Mouse (Mus musculus) neutrophil, adult 5-6 weeks (primary cell): ENCODE data around the gene Pld6. TPM values are rescaled to one million over a fixed set of nuclear protein-coding genes. Genes with fewer than 3 reads are reported as not detected.
"Not testable (repeated sequence)": the region's sequence is repeated elsewhere in the genome, so short reads cannot be mapped to it uniquely, and the experiment has no call there.

Experiments
- ATAC-seq: fragments of 151-379, 151-347 bp; 2 replicates; pipeline ENCODE4 v1.8.0; 2017; ENCODE audit warnings: mild to moderate bottlenecking, moderate TSS enrichment; ENCODE audit not compliant: insufficient number of reproducible peaks, poor library complexity, low FRiP score, severe bottlenecking; ENCODE audit errors: extremely low read depth
- total RNA-seq: library from RNA; stranded (forward); fragments of 200-1000 nt; gene quantifications from 2 replicates; pipeline ENCODE4 v1.2.3, GENCODE M21; 2017

The Pld6 gene
- total RNA-seq, 1 experiment from 2014 or later, result 0.23 TPM

GRCm38 (mm10) chr11:59758191-59758985 is 29.1 kb downstream of the Pld6 start:
- ATAC-seq, result no peak

- ATAC-seq, result no peak
Observed at GRCm38 (mm10) chr11:59756351-59756750, 31.1 kb downstream of the Pld6 start.

DNA sequence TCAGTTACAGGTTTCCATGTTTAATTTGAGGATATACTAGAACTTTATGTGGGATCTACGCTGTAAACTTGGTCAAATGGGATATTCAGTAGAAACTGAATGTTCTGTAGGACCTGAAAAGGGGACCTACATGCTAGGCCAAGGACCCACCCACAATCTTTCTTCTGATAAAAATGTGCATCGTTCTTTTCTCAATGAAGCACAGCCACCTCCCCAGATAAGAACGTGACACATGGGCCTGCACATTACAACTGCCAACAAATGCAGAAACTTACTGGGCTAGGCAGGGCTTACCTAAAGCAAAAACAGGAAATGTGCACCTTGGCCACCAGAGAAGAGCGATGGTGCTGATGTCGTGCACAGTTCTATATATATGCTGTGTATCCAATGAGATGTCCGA is 32.9 kb downstream of the Pld6 start:
- no peak for ATAC-seq

DNA sequence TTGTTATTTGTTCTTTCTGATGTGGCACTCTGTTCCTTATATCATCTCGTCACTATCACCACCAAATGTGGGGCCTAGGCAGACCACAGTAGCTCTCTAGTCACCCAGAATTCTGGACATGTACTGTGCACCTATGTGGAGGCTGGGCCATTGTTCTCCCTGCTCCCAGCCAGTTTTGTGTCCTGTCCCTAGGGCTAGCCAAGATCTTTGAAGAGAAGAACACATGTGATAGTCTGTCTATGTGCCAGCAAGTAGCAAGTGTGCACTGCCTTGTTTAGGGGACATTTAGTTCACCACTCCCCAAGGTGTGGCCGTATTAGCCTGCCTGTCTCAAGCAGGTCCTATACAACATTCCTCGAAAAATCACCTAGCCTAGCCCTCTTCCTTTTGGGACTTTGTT is 38.4 kb downstream of the Pld6 start:
- ATAC-seq, result no peak

DNA sequence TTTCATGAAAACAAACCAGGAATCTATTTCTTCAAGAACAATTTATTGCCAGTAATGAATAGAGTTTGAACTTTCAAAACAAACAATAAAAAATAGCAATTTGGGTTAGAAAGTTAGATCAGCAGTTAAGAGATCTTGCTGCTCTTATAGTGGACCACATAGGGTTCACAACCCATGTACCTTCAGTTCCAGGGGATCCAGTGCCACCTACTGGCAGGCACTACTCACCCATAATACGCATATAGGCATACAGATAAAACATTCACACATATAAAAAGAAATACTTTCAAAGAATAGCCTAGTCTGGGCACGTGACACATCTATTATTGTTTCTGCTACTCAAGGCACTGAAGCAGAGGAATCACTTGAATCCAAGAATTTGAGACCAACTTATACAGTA is 40.8 kb downstream of the Pld6 start:
- peak; percentile 45; the same call in 1 of the 2 replicates for ATAC-seq

DNA sequence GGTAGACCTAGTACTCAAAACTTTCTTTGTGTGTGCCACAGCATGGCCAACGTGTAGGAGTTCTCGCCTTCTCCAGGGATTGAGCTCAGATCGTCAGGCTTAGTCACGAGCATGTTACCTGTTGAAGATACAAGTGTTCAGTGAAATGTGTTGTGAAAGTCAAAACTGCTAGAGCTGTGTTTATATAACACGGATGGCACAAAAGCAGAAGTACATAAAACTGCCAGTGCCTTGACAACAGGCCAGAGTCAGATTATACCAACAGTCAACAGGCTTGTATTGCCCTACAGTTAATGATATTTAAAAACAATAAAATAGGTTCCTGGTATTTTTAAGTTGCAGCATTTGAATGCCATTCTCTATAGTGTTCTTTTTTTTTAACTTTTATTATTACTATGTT is 41.6 kb downstream of the Pld6 start:
- ATAC-seq, result no peak

DNA sequence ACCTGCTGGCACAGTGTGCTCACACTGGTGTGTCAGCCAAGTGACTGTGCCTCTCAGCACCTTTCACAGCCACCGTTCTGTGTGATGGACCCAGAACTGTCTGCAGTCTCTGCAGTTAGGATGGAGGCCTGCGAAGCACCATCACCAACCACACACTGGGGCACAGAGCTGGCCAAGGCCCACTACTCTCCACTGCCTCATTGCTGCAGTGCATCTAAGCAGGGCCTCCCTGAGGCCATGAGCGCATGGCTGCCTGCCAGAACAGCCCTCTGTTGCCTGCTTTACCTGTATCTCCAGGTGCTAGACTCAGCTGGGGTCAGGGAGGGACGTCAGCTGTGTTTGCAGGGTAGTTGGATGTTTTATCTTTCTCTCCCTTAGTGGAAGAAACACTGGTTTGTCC is 43.1 kb downstream of the Pld6 start:
- ATAC-seq, result no peak

DNA sequence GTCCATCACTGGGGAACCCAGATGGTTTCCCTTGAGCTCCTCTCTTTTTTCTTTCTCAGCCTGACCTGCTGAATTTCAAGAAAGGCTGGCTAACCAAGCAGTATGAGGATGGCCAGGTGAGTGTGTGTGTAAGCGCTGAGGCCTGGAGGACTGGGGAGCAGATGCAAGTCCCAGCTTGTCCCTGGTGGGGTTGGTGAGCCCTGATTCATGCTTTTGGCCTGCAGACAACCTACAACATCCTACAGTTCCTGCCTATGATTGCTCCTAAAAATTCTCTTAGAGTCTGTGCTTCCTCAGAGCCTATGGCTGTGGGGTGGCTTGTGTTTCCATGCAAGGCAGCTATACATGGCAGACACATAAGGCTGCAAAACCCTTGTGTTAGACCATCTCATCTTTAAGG is 43.7 kb downstream of the Pld6 start:
- ATAC-seq, result no peak

GRCm38 (mm10) chr11:59743307-59743706 is 44.1 kb downstream of the Pld6 start:
- ATAC-seq, result no peak

GRCm38 (mm10) chr11:59741915-59742314 is 45.5 kb downstream of the Pld6 start:
- no peak for ATAC-seq

DNA sequence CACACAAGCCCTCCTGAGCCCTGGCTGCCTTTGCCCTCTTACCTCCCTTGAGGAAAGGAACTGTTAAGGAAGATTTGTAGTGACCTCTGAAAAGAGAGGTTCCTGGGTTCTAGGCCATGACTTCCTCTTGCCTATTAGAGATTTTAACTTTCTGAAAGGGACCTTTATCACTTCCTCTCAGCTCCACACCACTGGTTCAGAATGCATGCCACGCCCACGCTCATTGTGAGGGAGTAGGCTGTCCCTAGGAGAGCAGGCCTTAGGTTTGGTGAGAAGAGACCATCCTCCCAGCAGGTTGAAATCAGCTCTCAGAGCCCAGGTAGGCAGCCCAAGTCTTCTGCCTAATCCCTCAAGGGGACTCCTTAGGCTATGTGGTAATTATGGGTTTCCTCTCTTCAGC is 47.4 kb downstream of the Pld6 start:
- peak; percentile 69 for ATAC-seq

- no peak for ATAC-seq
Observed at GRCm38 (mm10) chr11:59737250-59737649, 50.2 kb downstream of the Pld6 start.

GRCm38 (mm10) chr11:59735938-59736337 is 51.5 kb downstream of the Pld6 start:
- ATAC-seq, result not testable (repeated sequence)

DNA sequence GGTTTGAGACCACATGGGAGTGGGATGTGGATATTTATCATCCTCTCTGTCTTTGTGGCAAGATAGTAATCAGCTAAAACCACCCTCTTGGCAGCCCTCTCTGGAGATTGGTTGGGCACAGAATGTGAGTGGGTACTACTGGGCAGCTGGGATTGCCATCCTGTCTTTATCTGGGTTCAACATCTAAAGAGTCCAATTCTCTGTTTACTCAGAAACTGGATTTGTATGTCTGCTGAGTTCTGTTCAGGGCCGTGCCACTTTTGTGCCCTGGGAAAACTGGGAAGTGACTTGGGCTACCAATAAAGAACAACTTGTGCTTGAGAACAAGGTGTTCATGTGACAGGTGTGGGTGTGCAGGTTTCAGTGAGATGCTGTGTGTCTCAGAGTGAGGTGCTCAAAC is 53.1 kb downstream of the Pld6 start:
- no peak for ATAC-seq

Other genes starting within 250 kb of the Pld6 start
- 146 and 152 TPM in 2 replicates for gene Nlrp3, start 246.1 kb downstream of the Pld6 start, total RNA-seq
- not detected in 2 replicates for gene Olfr222, start 211.4 kb downstream of the Pld6 start, total RNA-seq
- not detected in 2 replicates for gene Olfr223, start 194.4 kb downstream of the Pld6 start, total RNA-seq
- 71.6 and 72.9 TPM in 2 replicates for gene Mprip, start 126.3 kb downstream of the Pld6 start, total RNA-seq
- 38.2 and 46.7 TPM in 2 replicates for gene Flcn, start 22.4 kb upstream of the Pld6 start, total RNA-seq
- 6.1 and 6.2 TPM in 2 replicates for gene Nt5m, start 51.8 kb upstream of the Pld6 start, total RNA-seq
- gene Cops3, start 52.2 kb upstream of the Pld6 start, total RNA-seq, result 77.3 and 105 TPM in 2 replicates
- 2.8 and 6.1 TPM in 2 replicates for gene Med9, start 160.6 kb upstream of the Pld6 start, total RNA-seq
- gene Rasd1, start 177.3 kb upstream of the Pld6 start, total RNA-seq, result 0.37 and 0.47 TPM in 2 replicates